25 mouse cellular contexts compared by ENCODE assay signal in the genomic region with DNA sequence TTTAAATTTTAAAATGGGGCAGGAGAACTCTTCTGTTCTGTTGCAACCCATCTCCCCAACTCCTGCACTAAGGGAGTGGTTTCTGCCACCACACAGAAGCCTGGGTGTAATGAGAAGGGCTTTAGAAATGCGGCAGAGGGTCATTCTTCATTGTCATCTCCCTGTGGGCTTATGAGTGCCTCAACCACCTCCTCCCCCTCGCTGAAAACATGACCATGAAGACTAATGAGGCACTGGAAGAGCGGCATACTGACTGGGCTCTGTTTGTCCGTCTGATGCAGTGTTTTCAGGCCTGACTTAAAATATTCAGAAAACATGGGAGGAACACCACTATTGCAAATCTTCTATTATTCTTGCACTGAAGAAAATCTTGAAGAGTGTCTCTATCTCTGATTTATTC.
"Had no signal": no experiment of that assay in that cellular context is flagged by ENCODE, and none has a peak within 500 bp of the region (broad histone marks: within the 10 kb centered on the region; RNA-seq: fewer than 3 reads in every experiment).

No protein-coding gene starts in this region.

- H3K27ac ChIP-seq: limb, embryonic 12.5 days; limb, embryonic 15.5 days; liver, embryonic 15.5 days; lung, embryonic 15.5 days; midbrain, embryonic 10.5 days; neural tube, embryonic 12.5 days; neural tube, embryonic 15.5 days; stomach, postnatal 0 days had no signal

- H3K4me2 ChIP-seq: limb, embryonic 12.5 days; limb, embryonic 15.5 days; liver, embryonic 11.5 days; liver, embryonic 15.5 days; lung, embryonic 15.5 days; midbrain, embryonic 13.5 days; neural tube, embryonic 12.5 days; neural tube, embryonic 15.5 days had no signal

- H3K27me3 ChIP-seq: limb, embryonic 12.5 days; limb, embryonic 15.5 days; liver, embryonic 15.5 days; lung, embryonic 15.5 days; midbrain, embryonic 13.5 days; neural tube, embryonic 12.5 days; neural tube, embryonic 15.5 days had no signal

- H3K9me3 ChIP-seq: limb, embryonic 12.5 days; limb, embryonic 15.5 days; liver, embryonic 15.5 days; lung, embryonic 15.5 days; megakaryocyte, embryonic 14.5 days; midbrain, embryonic 10.5 days; midbrain, embryonic 13.5 days; neural tube, embryonic 12.5 days; neural tube, embryonic 15.5 days had no signal

- H3K4me3 ChIP-seq: limb, embryonic 12.5 days; limb, embryonic 15.5 days; liver, embryonic 15.5 days; lung, embryonic 15.5 days; megakaryocyte, embryonic 14.5 days; midbrain, embryonic 10.5 days; midbrain, embryonic 13.5 days; myocyte; neural tube, embryonic 12.5 days; neural tube, embryonic 15.5 days had no signal

- DNase-seq: kidney, adult 9 months; kidney, postnatal 14 days; kidney, postnatal 4 days; left cerebral cortex, postnatal 4 days; lung, adult 18-20 months; lung, postnatal 10 days; lung, postnatal 36 days; right cerebral cortex, adult 18-20 months; right cerebral cortex, postnatal 14 days; right cerebral cortex, postnatal 4 days; thymus, adult 2 months; thymus, postnatal 14 days had no signal

- H3K9ac ChIP-seq: limb, embryonic 12.5 days; limb, embryonic 15.5 days; liver, embryonic 15.5 days; lung, embryonic 15.5 days; midbrain, embryonic 13.5 days; neural tube, embryonic 12.5 days; neural tube, embryonic 15.5 days had no signal

- ATAC-seq: midbrain, embryonic 13.5 days; midbrain, embryonic 16.5 days had no signal

- H3K36me3 ChIP-seq: limb, embryonic 12.5 days; limb, embryonic 15.5 days; liver, embryonic 15.5 days; lung, embryonic 15.5 days; midbrain, embryonic 10.5 days; midbrain, embryonic 13.5 days; neural tube, embryonic 12.5 days; neural tube, embryonic 15.5 days had no signal
